Mouse (Mus musculus) spleen, adult 2 months (tissue): ENCODE results near the gene Get4.

Experiments used
- CTCF ChIP-seq: fragments of 200-500 bp; IDR thresholded peaks from 2 replicates; pipeline ENCODE4 v1.5.1; 2011; ENCODE audit warnings: mild to moderate bottlenecking, inconsistent platforms; ENCODE audit not compliant: insufficient read depth, insufficient read length, insufficient replicate concordance; ENCODE audit errors: extremely low read depth
- POLR2A ChIP-seq: fragments of 200-500 bp; IDR thresholded peaks from 2 replicates; pipeline ENCODE4 v1.6.1; 2011; ENCODE audit warnings: low read depth, low read length, inconsistent platforms

DNA sequence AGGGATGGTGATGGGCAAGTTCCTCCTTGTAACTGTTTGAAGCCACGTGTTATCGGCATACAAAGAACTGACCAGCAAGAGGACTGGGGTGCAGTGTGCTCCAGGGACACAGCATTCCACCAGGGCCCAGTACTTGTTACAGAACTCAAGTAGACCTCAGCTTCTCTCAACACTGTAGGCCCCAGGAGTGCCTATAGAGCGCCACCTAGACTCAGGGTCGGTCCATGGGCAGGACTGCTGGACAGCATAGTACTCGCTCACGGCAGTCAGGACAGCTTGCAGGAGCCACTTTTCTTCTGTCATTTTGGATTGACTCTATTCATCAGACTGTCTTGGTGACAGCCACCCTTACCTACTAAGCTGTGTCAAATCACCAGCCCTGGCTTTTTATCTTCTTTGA is 2.8 kb downstream of the Get4 start:
- TF ChIP-seq POLR2A (no peak), CTCF (no peak)
